Mouse (Mus musculus): ENCODE data around the gene Gng2. TPM values are rescaled to one million over a fixed set of nuclear protein-coding genes. Genes with fewer than 3 reads are reported as not detected.

Gng2 gene
- total RNA-seq, 1 experiment, result 41.5 TPM

- peak; percentile 87 for DNase-seq (ENCODE audit: low read depth, low spot score)
- Histone ChIP-seq H3K9me3 (ENCODE audit: control insufficient read depth, insufficient read depth, low read depth, low read length) (no peaks in the 10 kb centered on the region), H3K4me3 (ENCODE audit: insufficient read depth in 1 of 2, low read depth in 1 of 2, low read length in 2 of 2, poor library complexity in 1 of 2, severe bottlenecking in 1 of 2) (0 out of 4 replicates have a peak overlapping the region, but pooled peaks of 1 of the 2 experiments have one; percentile 1), H3K4me1 (ENCODE audit: control insufficient read depth in 2 of 2, insufficient read depth in 2 of 2, low read length in 2 of 2, poor library complexity in 1 of 2) (peaks cover 12 to 26% of the 10 kb centered on the region in 2 experiments; a peak in 3 of 4 replicates), H3K9ac (ENCODE audit: insufficient read depth, low read depth, low read length, poor library complexity, severe bottlenecking) (peak overlapping the region; percentile 16; the same call in 1 of the 2 replicates), H3K36me3 (ENCODE audit: control insufficient read depth, insufficient read depth, low read length, poor library complexity, severe bottlenecking) (no peaks in the 10 kb centered on the region), H3K27ac (ENCODE audit: insufficient read depth, low read depth, low read length, poor library complexity, severe bottlenecking) (peak overlapping the region; percentile 68)
- in situ Hi-C loops (cut with MboI; ENCODE audit: low sequenced_read_pairs in 2 of 2, unreplicated experiment in 2 of 2), result loop anchor here (10.0 to 25.0 kb wide), 2 partner anchors 62 to 224 kb away; partner anchors contain the start of gene Nid2 (in 1 of the 2)
- TF ChIP-seq CHD2 (IDR thresholded peaks at IDR 0.05; ENCODE audit: low read depth, low read length), result no peak; the same call in 1 of the 2 replicates
- TF ChIP-seq ZNF384 (IDR thresholded peaks at IDR 0.05; ENCODE audit: low read depth, low read length), result no peak
- TF ChIP-seq HCFC1 (IDR thresholded peaks at IDR 0.05; ENCODE audit: borderline replicate concordance, insufficient read depth, low read length), result no peak
- TF ChIP-seq ZC3H11A (IDR thresholded peaks at IDR 0.05; ENCODE audit: borderline replicate concordance, low read depth, low read length), result no peak
- no peak for TF ChIP-seq MAFK (IDR thresholded peaks at IDR 0.05; ENCODE audit: insufficient read depth, low read depth, low read length)
Measured at GRCm38 (mm10) chr14:19986614-19987357, 9.4 kb upstream of the Gng2 start.

GRCm38 (mm10) chr14:19985912-19986613, 8.6 kb upstream of the Gng2 start:
- in situ Hi-C loops (cut with MboI; ENCODE audit: low sequenced_read_pairs in 2 of 2, unreplicated experiment in 2 of 2), result loop anchor here (10.0 to 25.0 kb wide), 2 partner anchors 61 to 224 kb away; partner anchors contain the start of gene Nid2 (in 1 of the 2)
- Histone ChIP-seq H3K36me3 (ENCODE audit: control insufficient read depth, insufficient read depth, low read length, poor library complexity, severe bottlenecking) (no peaks in the 10 kb centered on the region), H3K9ac (ENCODE audit: insufficient read depth, low read depth, low read length, poor library complexity, severe bottlenecking) (no peak overlapping the region), H3K4me3 (ENCODE audit: insufficient read depth in 1 of 2, low read depth in 1 of 2, low read length in 2 of 2, poor library complexity in 1 of 2, severe bottlenecking in 1 of 2) (no peak overlapping the region), H3K9me3 (ENCODE audit: control insufficient read depth, insufficient read depth, low read depth, low read length) (no peaks in the 10 kb centered on the region), H3K4me1 (ENCODE audit: control insufficient read depth in 2 of 2, insufficient read depth in 2 of 2, low read length in 2 of 2, poor library complexity in 1 of 2) (peaks cover 8 to 25% of the 10 kb centered on the region in 2 experiments; a peak in 3 of 4 replicates), H3K27ac (ENCODE audit: insufficient read depth, low read depth, low read length, poor library complexity, severe bottlenecking) (no peak overlapping the region; the same call in 1 of the 2 replicates)
- TF ChIP-seq ZNF384 (IDR thresholded peaks at IDR 0.05; ENCODE audit: low read depth, low read length) (no peak), MAFK (IDR thresholded peaks at IDR 0.05; ENCODE audit: insufficient read depth, low read depth, low read length) (no peak), CHD2 (IDR thresholded peaks at IDR 0.05; ENCODE audit: low read depth, low read length) (no peak), HCFC1 (IDR thresholded peaks at IDR 0.05; ENCODE audit: borderline replicate concordance, insufficient read depth, low read length) (no peak), ZC3H11A (IDR thresholded peaks at IDR 0.05; ENCODE audit: borderline replicate concordance, low read depth, low read length) (no peak)
- no peak for DNase-seq (ENCODE audit: low read depth, low spot score)

- no peak for DNase-seq (ENCODE audit: low read depth, low spot score)
- H3K4me3 ChIP-seq (ENCODE audit: insufficient read depth in 1 of 2, low read depth in 1 of 2, low read length in 2 of 2, poor library complexity in 1 of 2, severe bottlenecking in 1 of 2), result no peak overlapping the region
- no peaks in the 10 kb centered on the region for H3K9me3 ChIP-seq (ENCODE audit: control insufficient read depth, insufficient read depth, low read depth, low read length)
- H3K36me3 ChIP-seq (ENCODE audit: control insufficient read depth, insufficient read depth, low read length, poor library complexity, severe bottlenecking), result no peaks in the 10 kb centered on the region
- in situ Hi-C loops (cut with MboI; ENCODE audit: low sequenced_read_pairs in 2 of 2, unreplicated experiment in 2 of 2), result loop anchor here (10.0 to 25.0 kb wide), 2 partner anchors 61 to 223 kb away; partner anchors contain the start of gene Nid2 (in 1 of the 2)
- H3K9ac ChIP-seq (ENCODE audit: insufficient read depth, low read depth, low read length, poor library complexity, severe bottlenecking), result 0 out of 2 replicates have a peak overlapping the region, but pooled peaks have one; percentile 12
- TF ChIP-seq MAFK (IDR thresholded peaks at IDR 0.05; ENCODE audit: insufficient read depth, low read depth, low read length), result no peak
- no peak for TF ChIP-seq CHD2 (IDR thresholded peaks at IDR 0.05; ENCODE audit: low read depth, low read length)
- no peak for TF ChIP-seq HCFC1 (IDR thresholded peaks at IDR 0.05; ENCODE audit: borderline replicate concordance, insufficient read depth, low read length)
- TF ChIP-seq ZNF384 (IDR thresholded peaks at IDR 0.05; ENCODE audit: low read depth, low read length), result no peak
- no peak for TF ChIP-seq ZC3H11A (IDR thresholded peaks at IDR 0.05; ENCODE audit: borderline replicate concordance, low read depth, low read length)
- H3K27ac ChIP-seq (ENCODE audit: insufficient read depth, low read depth, low read length, poor library complexity, severe bottlenecking), result 0 out of 2 replicates have a peak overlapping the region, but pooled peaks have one; percentile 18
- H3K4me1 ChIP-seq (ENCODE audit: control insufficient read depth in 2 of 2, insufficient read depth in 2 of 2, low read length in 2 of 2, poor library complexity in 1 of 2), result peaks cover 6 to 23% of the 10 kb centered on the region in 2 experiments; a peak in 3 of 4 replicates
Measured at GRCm38 (mm10) chr14:19985107-19985911, 7.9 kb upstream of the Gng2 start.

All from ES-E14 (cell line).